Mouse (Mus musculus) liver, embryonic 15.5 days (tissue): Measurements from ENCODE around the gene Pum2. TPM values are rescaled to one million over a fixed set of nuclear protein-coding genes. Genes with fewer than 3 reads are reported as not detected.

Experiments
- ATAC-seq: fragments of 200-750 bp; cut with Nextera tagmentation; 2 replicates; pipeline ENCODE4 v1.8.0; 2017; ENCODE audit warnings: moderate number of reproducible peaks, mild to moderate bottlenecking, moderate library complexity; ENCODE audit not compliant: insufficient read depth
- H3K27ac ChIP-seq: fragments of 300-500 bp; sonication (generic); replicated peaks from 2 replicates; pipeline ENCODE4 v1.5.1; 2015; ENCODE audit warnings: mild to moderate bottlenecking, inconsistent platforms
- H3K27me3 ChIP-seq: fragments of 300-500 bp; sonication (generic); 2 replicates; pipeline ENCODE4 v1.6.1; 2015; ENCODE audit warnings: mild to moderate bottlenecking, inconsistent platforms
- H3K36me3 ChIP-seq: fragments of 300-500 bp; sonication (generic); replicated peaks from 2 replicates; pipeline ENCODE4 v1.6.1; 2015; ENCODE audit warnings: moderate library complexity, mild to moderate bottlenecking, inconsistent platforms
- H3K4me1 ChIP-seq: fragments of 300-500 bp; sonication (generic); replicated peaks from 2 replicates; pipeline ENCODE4 v1.6.1; 2015; ENCODE audit warnings: inconsistent platforms
- H3K4me2 ChIP-seq: fragments of 300-500 bp; sonication (generic); 2 replicates; pipeline ENCODE4 v1.6.1; 2015; ENCODE audit warnings: moderate library complexity, mild to moderate bottlenecking, inconsistent platforms
- H3K4me3 ChIP-seq: fragments of 300-500 bp; sonication (generic); replicated peaks from 2 replicates; pipeline ENCODE4 v1.5.1; 2015; ENCODE audit warnings: mild to moderate bottlenecking, inconsistent platforms
- H3K9ac ChIP-seq: fragments of 300-500 bp; sonication (generic); 2 replicates; pipeline ENCODE4 v1.6.1; 2015; ENCODE audit warnings: moderate library complexity, mild to moderate bottlenecking, inconsistent platforms
- H3K9me3 ChIP-seq: fragments of 300-500 bp; sonication (generic); replicated peaks from 2 replicates; pipeline ENCODE4 v1.6.1; 2016; ENCODE audit warnings: inconsistent platforms
- WGBS: fragments of 180-500 bp; shearing (Covaris S2); methylation state at CpG from one replicate; pipeline ENCODE4 v1.1.7; 2015; ENCODE audit warnings: mixed read lengths; ENCODE audit not compliant: insufficient replicate concordance; 5-methylcytosine and 5-hydroxymethylcytosine counted together
- polyA plus RNA-seq: library from polyadenylated mRNA; unstranded; fragments of >200 nt; fragmentation: Nextera tagmentation; extraction: Ambion mirVana; gene quantifications from 2 replicates; pipeline ENCODE4 v1.2.1, GENCODE M21; 2015

Pum2 gene
- polyA plus RNA-seq, 1 experiment from 2014 or later = 14.1 TPM

- peaks cover 58% of the 10 kb centered on the region for H3K4me1 ChIP-seq
- WGBS = 73% methylated on average over 7 of the region's 7 CpGs
- ATAC-seq = no peak
Measured at GRCm38 (mm10) chr12:8778106-8778505, 104.2 kb downstream of the Pum2 start.

GRCm38 (mm10) chr12:8779851-8780250 lies 105.9 kb downstream of the Pum2 start:
- Histone ChIP-seq H3K4me3 (no peak overlapping the region), H3K4me1 (peaks cover 58% of the 10 kb centered on the region), H3K9ac (no peak overlapping the region), H3K9me3 (no peaks in the 10 kb centered on the region), H3K36me3 (no peaks in the 10 kb centered on the region), H3K27me3 (no peaks in the 10 kb centered on the region), H3K27ac (0 out of 2 replicates have a peak overlapping the region, but pooled peaks have one; percentile 1), H3K4me2 (no peak overlapping the region)
- ATAC-seq = no peak
- WGBS = 57% methylated on average over 4 of the region's 4 CpGs

More at GRCm38 (mm10) chr12:8778106-8778505, 104.2 kb downstream of the Pum2 start:
- Histone ChIP-seq H3K9ac (no peak overlapping the region), H3K27me3 (peaks cover 10% of the 10 kb centered on the region), H3K27ac (no peak overlapping the region), H3K4me2 (no peak overlapping the region), H3K9me3 (no peaks in the 10 kb centered on the region), H3K36me3 (no peaks in the 10 kb centered on the region), H3K4me3 (no peak overlapping the region)

- WGBS = 59% methylated on average over 7 of the region's 7 CpGs
- Histone ChIP-seq H3K4me2 (no peak overlapping the region), H3K9ac (no peak overlapping the region), H3K4me3 (no peak overlapping the region), H3K27me3 (no peaks in the 10 kb centered on the region), H3K36me3 (no peaks in the 10 kb centered on the region), H3K4me1 (peaks cover 50% of the 10 kb centered on the region), H3K9me3 (no peaks in the 10 kb centered on the region), H3K27ac (no peak overlapping the region)
- no peak for ATAC-seq
Measured at GRCm38 (mm10) chr12:8781121-8781520, 107.2 kb downstream of the Pum2 start.

- Histone ChIP-seq H3K9ac (no peak overlapping the region), H3K4me2 (no peak overlapping the region), H3K4me1 (peaks cover 51% of the 10 kb centered on the region), H3K36me3 (no peaks in the 10 kb centered on the region), H3K27me3 (no peaks in the 10 kb centered on the region), H3K27ac (no peak overlapping the region), H3K4me3 (no peak overlapping the region), H3K9me3 (no peaks in the 10 kb centered on the region)
- ATAC-seq = peak; percentile 38; the same call in 1 of the 2 replicates
- 64% methylated on average over 9 of the region's 9 CpGs for WGBS
Measured at GRCm38 (mm10) chr12:8781681-8782378, 107.9 kb downstream of the Pum2 start.

GRCm38 (mm10) chr12:8782565-8782964 lies 108.6 kb downstream of the Pum2 start:
- 58% methylated on average over 3 of the region's 3 CpGs for WGBS
- H3K9ac ChIP-seq = no peak overlapping the region
- H3K27me3 ChIP-seq = no peaks in the 10 kb centered on the region
- no peak overlapping the region for H3K4me2 ChIP-seq
- H3K4me3 ChIP-seq = no peak overlapping the region
- H3K4me1 ChIP-seq = peaks cover 53% of the 10 kb centered on the region
- no peaks in the 10 kb centered on the region for H3K36me3 ChIP-seq
- ATAC-seq = no peak
- no peaks in the 10 kb centered on the region for H3K9me3 ChIP-seq
- no peak overlapping the region for H3K27ac ChIP-seq

- ATAC-seq = no peak
- no peak overlapping the region for H3K27ac ChIP-seq
- H3K4me2 ChIP-seq = no peak overlapping the region
- peaks cover 47% of the 10 kb centered on the region for H3K4me1 ChIP-seq
- no peaks in the 10 kb centered on the region for H3K9me3 ChIP-seq
- H3K4me3 ChIP-seq = no peak overlapping the region
- no peaks in the 10 kb centered on the region for H3K27me3 ChIP-seq
- no peaks in the 10 kb centered on the region for H3K36me3 ChIP-seq
- H3K9ac ChIP-seq = no peak overlapping the region
- 63% methylated on average over 9 of the region's 9 CpGs for WGBS
Measured at GRCm38 (mm10) chr12:8784189-8784588, 110.3 kb downstream of the Pum2 start.

GRCm38 (mm10) chr12:8786476-8786875 lies 112.5 kb downstream of the Pum2 start:
- H3K9ac ChIP-seq = no peak overlapping the region
- H3K4me3 ChIP-seq = no peak overlapping the region
- H3K9me3 ChIP-seq = no peaks in the 10 kb centered on the region
- H3K4me1 ChIP-seq = peaks cover 33% of the 10 kb centered on the region
- peaks cover 11% of the 10 kb centered on the region for H3K36me3 ChIP-seq
- no peak overlapping the region for H3K27ac ChIP-seq
- WGBS = 60% methylated on average over 5 of the region's 5 CpGs
- no peak overlapping the region for H3K4me2 ChIP-seq
- H3K27me3 ChIP-seq = no peaks in the 10 kb centered on the region
- no peak for ATAC-seq

- H3K4me1 ChIP-seq = peaks cover 26% of the 10 kb centered on the region
- H3K36me3 ChIP-seq = peaks cover 11% of the 10 kb centered on the region
- H3K9me3 ChIP-seq = no peaks in the 10 kb centered on the region
- no peak overlapping the region for H3K4me2 ChIP-seq
- no peak overlapping the region for H3K27ac ChIP-seq
- no peak for ATAC-seq
- no peak overlapping the region for H3K9ac ChIP-seq
- no peaks in the 10 kb centered on the region for H3K27me3 ChIP-seq
- WGBS = 63% methylated on average over 12 of the region's 12 CpGs
- no peak overlapping the region for H3K4me3 ChIP-seq
Measured at GRCm38 (mm10) chr12:8786984-8787730, 113.2 kb downstream of the Pum2 start.

GRCm38 (mm10) chr12:8788469-8788868 lies 114.5 kb downstream of the Pum2 start:
- Histone ChIP-seq H3K9ac (no peak overlapping the region), H3K4me3 (no peak overlapping the region), H3K9me3 (no peaks in the 10 kb centered on the region), H3K27ac (no peak overlapping the region), H3K36me3 (peaks cover 11% of the 10 kb centered on the region), H3K27me3 (no peaks in the 10 kb centered on the region), H3K4me1 (peaks cover 20% of the 10 kb centered on the region), H3K4me2 (no peak overlapping the region)
- WGBS = 67% methylated on average over 3 of the region's 3 CpGs
- ATAC-seq = no peak

- no peak overlapping the region for H3K4me2 ChIP-seq
- H3K9me3 ChIP-seq = no peaks in the 10 kb centered on the region
- H3K9ac ChIP-seq = no peak overlapping the region
- no peak for ATAC-seq
- WGBS = 78% methylated on average over 12 of the region's 12 CpGs
- H3K4me1 ChIP-seq = peaks cover 17% of the 10 kb centered on the region; the same call in 1 of the 2 replicates
- H3K27me3 ChIP-seq = no peaks in the 10 kb centered on the region
- no peak overlapping the region for H3K27ac ChIP-seq
- H3K36me3 ChIP-seq = peaks cover 11% of the 10 kb centered on the region
- H3K4me3 ChIP-seq = no peak overlapping the region
Measured at GRCm38 (mm10) chr12:8790615-8791014, 116.7 kb downstream of the Pum2 start.

GRCm38 (mm10) chr12:8793410-8794051 lies 119.6 kb downstream of the Pum2 start:
- Histone ChIP-seq H3K9ac (no peak overlapping the region), H3K27me3 (no peaks in the 10 kb centered on the region), H3K27ac (peak overlapping the region; percentile 45), H3K9me3 (no peaks in the 10 kb centered on the region), H3K4me3 (no peak overlapping the region), H3K4me1 (peaks cover 10% of the 10 kb centered on the region; the same call in 1 of the 2 replicates), H3K4me2 (no peak overlapping the region), H3K36me3 (peaks cover 11% of the 10 kb centered on the region)
- ATAC-seq = peak; percentile 73
- WGBS = 50% methylated on average over 2 of the region's 2 CpGs
